Mouse (Mus musculus) erythroblast, embryonic 14.5 days (primary cell): ENCODE measurements around the gene Ext2.

Source experiments
- GATA1 ChIP-seq: IDR thresholded peaks from 2 replicates; pipeline ENCODE4 v1.6.1; 2012; ENCODE audit warnings: low read length, inconsistent platforms, mixed read lengths
- TAL1 ChIP-seq: IDR thresholded peaks from 3 replicates; pipeline ENCODE4 v1.6.1; 2012; ENCODE audit warnings: low read length, inconsistent platforms, mixed read lengths

DNA sequence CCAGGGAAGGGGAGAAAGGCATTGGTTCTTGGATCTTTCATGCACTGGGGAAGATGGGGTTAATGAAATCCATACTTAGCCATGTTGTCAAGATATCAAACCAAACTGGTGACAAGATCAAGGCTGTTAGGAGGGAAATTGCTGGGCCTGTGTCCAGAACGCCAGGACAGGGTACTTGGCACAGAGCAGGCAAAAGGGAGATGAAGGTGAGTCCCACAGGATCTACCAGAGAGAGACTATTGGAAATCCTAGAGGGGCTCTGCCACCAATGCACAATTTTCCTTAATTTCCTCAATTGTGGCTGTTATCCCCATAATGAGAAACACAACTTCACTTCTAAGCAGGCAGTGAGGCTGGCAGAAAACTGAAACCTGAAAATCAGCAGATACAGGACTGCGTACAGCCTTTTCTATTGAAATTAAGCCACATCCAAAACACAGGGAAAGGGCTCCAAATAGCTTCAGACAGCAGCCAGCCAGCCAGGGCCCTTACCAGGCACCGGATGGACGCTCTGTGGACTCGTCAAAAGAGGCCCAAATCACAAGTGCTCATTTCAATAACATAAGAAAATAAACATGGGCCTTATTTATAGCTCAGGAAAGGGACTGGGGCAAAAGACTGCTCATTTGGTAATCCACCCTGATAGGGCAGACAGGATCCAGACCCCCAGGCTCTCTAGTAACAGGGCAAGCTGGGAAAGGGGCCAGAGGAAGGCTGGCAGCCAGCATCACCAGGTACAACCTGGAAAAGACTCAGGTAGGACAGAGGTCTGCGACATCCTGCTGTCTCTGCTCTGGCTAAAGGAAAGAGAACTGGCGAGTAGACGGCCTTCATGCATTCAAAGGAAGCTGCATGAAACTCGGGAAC lies 132.1 kb downstream of the Ext2 start:
- no peak for TF ChIP-seq GATA1
- no peak for TF ChIP-seq TAL1
